Mouse (Mus musculus) erythroid progenitor cell, adult 5-6 weeks (primary cell): ENCODE data around the gene Mreg. TPM values are rescaled to one million over a fixed set of nuclear protein-coding genes. Genes with fewer than 3 reads are reported as not detected.
"Not testable (repeated sequence)": the region's sequence is repeated elsewhere in the genome, so short reads cannot be mapped to it uniquely, and the experiment has no call there.

Source experiments
- ATAC-seq: replicated peaks from 2 replicates; pipeline ENCODE4 v1.8.0; 2016; ENCODE audit warnings: moderate number of reproducible peaks, mild to moderate bottlenecking, moderate TSS enrichment, inconsistent platforms; ENCODE audit not compliant: poor library complexity, low FRiP score, severe bottlenecking
- total RNA-seq, 2 experiments: library from RNA; stranded (forward) in 1 of 2; stranded (reverse) in 1 of 2; fragments of 150-400 nt in 1 of 2; fragments of 186-747, 209-891 nt in 1 of 2; gene quantifications; 2 replicates each; pipeline versions ENCODE4 v1.2.3 to v1.2.4; 2015 to 2017; ENCODE audit warnings: low replicate concordance in 2 of 2

Gene Mreg
- total RNA-seq (2015; ENCODE audit: low replicate concordance) (1.4 TPM in 1 of 2 replicates, not detected in the other), total RNA-seq (2017; ENCODE audit: low replicate concordance) (0.39 TPM in 1 of 2 replicates, not detected in the other)

DNA sequence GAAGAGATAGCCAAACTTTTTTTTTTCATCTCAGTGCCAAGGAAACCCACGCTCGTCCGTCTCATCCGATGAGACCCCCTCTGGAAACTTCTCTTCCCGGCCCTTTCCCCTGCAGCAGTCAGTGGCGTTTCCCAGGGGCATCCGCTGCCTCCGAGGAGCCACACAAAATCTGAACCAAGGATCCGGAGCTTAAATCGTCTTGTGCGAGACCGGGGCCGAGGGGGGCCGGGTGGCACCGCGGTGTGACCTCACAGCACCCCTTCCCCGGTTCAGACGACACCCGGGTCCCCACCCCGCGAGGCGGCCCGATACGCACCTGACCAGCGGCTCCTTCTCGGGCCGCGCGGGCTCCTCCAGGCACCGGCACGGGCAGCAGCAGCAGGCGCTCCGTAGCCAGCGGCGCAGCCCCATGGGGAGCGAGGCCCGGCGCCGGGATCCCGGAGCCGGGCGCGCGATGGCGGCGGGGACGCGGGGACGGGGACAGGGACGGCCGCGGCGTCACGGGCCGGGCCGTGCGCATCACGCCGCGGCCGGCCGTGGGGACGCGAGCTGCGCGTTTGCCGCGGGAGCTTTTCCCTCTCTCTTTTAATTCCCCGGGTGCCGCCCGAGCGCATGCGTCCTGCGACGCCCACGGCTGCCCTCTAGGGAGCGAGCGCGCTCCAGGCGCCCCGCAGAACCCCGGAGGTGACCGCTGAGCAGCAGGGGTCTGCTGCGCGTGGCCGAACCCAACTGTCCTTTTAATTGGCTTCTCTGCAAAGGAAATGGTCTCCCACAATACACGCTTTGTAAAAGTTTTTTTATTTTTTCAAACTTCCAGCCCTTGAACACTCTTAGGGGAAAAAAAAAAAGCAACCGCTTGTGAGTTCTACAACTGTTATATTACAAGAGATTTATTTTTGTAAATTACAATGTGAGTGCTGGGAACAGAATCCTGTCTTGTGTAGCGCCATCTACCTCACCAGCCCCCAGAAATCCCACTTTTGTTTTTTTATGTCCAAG, at the start of gene Mreg:
Mreg (minus strand) TSS at position 607 of the 999 bp plus-strand sequence.
- ATAC-seq, result no peak

DNA sequence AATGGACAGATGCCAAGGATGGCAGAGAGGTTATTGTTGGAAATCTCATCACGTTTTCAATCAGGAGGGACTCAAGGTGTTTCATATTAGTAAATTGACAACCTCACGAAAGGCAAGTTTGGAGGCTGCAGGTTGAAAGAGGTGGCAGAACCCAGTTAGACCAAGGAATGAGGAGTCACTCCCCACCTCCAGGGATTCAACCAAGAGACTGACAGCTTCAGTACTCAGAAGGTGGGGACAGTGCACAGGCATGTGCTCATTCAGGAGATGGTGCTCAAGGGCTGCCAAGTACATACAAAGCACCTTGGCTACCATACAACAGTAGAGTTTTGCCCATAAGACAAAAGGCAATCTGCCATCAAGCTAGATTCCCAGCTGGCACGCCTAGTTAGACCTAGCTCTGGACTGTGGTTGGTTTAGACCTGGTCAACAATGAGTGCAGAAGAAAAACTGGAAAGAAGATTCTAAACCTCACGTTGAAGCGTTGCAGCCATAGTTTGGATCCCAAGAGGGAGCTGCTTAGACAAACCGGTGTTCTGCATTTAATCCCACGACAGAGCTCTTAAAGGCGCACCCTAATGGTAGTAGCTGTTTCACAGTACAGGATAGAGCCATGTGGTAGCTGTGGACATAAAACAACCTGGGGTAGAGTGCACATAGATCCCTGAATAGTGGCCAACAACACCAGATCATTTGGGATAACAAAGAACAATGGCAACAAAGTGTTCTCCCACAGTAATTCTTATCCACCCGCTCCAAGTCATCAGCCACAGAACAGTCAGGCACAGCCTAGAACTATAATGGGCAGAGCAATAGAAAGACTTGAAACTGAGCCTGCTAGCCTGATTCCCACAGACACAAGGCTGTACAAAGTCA, 44.5 kb upstream of the Mreg start:
- no peak for ATAC-seq

DNA sequence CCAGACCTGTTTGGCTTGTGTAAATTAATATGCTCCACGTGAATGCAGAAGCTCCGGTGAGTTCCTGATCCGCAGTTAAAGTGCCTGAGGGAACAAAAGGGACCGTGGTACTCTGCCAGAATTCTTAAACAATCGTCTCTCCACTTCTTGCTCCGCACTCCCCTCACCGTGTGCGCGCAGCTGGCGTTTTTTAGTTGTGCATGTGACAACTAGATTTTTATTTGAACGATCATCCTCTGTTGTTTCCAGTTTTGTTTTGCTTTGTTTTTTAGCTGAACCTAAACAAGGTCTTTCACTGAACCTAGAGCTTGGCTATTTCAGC, 43.7 kb upstream of the Mreg start:
- ATAC-seq, result no peak

DNA sequence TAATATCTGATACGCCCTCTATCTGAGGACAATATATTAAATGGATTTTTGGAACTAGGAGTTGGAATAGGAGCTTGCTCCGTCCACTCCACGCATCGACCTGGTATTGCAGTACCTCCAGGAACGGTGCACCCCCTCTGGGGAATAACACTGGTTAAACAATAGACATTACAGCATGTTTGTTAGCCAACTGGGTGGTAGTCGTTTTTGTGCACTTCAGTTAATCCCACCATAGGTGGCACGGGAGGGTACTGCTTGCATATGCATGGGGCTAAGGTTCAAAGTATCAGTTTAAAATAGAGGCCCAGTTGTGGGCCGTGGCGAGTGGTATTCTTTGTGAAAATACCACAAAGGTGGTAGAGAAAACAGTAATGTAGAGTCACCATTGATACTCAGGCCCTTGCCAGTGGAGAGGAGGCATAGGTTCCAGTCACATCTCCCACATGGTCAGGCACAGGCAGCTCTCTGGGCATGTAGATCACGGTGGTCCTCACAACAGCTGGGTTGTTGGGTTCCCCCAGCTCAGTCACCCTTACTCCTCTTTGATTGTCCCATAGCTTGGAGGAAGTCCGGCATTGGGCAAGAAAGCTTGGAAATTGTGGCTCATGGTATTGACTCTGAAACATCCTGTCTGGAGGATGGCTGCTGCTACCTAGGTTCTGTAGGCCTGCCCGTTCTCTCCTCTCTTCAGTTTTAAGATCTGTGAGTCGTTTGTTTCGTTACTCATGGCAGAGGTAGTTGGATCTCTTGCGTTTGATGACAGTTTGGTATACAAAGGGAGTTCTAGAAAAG, 43.2 kb upstream of the Mreg start:
- ATAC-seq, result peak; percentile 62

DNA sequence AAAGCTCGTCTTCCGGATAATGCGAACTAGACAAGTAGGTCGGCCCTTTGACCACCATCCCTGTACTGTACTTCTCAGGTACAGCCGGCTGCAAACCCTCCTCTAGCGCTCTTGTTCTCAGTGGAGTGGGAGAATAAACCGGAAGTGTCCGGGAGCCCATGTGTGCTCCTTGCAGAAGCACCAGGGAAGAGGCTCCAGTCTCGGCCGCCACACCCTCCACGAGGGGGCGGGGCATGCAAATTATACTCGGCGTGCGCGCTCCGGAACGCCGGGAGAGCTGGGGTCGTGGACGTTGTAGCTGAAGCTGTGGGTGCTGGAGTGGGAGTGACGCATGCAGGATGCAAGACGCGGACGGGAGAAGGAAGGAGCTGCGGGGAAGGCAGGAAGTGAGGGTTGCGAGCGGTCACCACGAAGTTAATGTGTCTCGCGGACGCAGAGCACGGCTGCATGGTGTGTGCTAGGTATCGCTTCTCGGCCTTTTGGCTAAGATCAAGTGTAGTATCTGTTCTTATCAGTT, 42.5 kb upstream of the Mreg start:
- peak; percentile 93 for ATAC-seq

DNA sequence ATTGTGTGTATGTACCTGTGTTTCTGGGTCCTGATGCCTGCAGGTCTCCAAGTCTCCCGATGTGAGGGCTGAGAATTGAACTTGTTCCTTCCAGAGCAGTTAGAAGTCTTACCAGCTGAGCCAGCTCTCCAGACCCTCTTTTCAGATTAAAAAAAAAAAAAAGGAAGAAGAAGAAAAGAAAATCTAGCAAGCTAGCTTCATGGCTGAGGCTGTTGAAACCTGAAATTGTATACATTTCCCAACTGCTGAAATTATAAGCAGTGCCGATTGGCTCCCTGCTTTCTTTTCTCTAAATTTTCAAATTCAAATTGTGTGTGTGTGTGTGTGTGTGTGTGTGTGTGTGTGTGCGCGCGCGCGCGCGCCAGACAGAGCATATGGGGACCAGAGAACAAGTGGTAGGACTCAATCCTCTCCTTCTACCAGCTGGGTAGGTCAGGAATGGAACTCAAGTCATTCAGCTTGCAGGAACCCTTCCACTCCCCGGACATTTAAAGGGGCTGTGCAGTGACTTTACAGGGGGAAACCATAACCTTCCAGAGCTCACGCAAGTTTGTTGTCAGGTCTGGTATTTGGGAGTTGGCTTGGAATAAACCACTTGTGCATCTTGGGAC, 41.9 kb upstream of the Mreg start:
- ATAC-seq, result no peak

DNA sequence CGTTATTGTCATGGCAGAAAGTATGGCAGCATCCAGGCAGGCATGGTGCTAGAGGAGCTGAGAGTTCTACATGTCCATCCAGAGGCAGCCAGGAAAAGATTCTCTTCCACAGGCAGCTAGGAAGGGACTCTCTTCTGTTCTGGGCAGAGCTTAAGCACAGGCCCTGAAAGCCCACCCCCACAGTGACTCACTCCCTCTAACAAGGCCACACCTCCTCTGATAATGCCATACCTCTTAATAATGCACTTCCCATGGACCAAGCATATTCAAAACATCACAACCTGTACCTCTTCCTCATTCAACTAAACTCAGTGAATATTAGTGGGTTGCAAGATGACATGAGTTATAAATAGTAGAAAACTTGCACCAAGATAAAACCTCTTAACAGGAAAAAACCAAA, 39.7 kb upstream of the Mreg start:
- no peak for ATAC-seq

DNA sequence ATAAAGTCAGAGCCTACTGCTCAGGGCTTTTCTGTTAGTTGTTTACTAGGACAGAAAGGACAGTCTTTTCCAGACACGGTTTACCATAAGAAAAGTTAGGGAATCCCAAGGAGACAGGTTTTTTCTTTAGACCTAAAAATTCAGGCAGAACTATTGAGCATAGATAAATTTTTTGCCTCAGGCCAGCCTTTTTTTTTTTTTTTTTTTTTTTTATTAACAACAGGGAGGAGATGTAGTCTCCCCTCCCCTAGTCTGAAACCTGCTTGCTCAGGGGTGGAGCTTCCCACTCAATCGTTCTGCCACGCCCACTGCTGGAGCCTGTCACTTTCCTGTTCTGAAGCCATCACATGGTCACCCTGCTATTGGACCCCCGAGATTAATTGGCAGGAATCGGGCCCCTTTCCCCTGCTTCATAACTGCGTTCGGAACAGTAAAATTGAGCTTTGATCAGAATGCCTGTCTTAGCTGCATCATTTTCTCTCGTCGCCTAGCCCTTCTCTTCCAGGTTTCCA, 36.2 kb upstream of the Mreg start:
- ATAC-seq, result not testable (repeated sequence)

DNA sequence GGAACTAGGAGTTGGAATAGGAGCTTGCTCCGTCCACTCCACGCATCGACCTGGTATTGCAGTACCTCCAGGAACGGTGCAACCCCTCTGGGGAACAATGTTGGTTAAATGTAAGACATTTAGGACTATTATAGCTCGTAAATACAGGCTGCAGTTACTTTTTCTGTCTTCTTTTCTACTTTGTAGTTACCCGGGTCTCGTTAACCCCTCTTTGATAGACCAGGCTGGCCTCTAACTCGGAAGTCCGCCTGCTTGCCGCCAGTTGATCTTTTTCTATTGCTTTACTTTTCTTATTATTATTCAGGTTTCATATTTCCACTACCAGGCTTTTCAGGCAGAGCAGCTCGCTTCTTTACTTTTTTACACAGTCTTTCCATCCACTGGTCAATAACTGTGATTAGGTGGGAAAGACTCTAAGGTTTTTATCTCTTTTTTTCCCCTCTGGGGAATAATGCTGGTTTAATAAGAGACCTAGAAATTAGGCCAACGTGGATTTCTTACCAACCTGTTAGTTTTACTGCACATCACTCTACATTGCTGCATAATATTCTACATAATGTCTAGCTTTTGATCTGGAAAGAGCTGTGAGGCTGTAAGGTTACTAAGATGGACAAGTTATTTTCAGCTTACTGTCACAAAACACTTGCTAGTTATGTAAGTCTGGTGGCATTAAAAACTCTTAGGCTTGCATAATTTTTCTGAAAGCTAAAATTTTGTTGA, 32.4 kb upstream of the Mreg start:
- peak; percentile 22; the same call in 1 of the 2 replicates for ATAC-seq

DNA sequence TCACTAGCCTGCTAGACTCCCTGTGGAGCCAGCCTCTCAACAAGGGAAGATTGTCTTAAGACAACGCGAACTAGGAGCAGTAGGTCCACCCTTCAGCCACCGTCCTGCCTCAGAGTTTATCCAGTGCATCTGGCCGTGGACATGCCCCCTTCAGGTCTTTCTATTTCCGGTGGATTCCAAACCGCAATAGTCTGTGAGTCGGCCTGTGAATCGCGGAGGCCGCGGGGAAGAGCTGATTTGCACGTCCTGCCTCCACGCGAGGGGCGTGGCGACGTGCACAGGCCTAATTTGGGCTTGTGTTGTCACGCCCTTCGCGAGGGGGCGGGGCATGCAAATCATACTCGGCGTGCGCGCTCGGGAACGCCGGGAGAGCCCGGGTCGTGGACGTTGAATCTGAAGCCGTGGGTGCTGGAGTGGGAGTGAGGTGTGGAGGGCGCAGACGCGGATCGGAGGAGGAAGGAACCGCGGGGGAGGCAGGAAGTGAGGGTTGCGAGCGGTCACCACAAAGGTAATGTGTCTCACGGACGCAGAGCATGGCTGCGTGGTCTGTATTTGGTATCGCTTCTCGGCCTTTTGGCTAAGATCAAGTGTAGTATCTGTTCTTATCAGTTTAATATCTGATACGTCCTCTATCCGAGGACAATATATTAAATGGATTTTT, 31.7 kb upstream of the Mreg start:
- ATAC-seq, result peak; percentile 100

DNA sequence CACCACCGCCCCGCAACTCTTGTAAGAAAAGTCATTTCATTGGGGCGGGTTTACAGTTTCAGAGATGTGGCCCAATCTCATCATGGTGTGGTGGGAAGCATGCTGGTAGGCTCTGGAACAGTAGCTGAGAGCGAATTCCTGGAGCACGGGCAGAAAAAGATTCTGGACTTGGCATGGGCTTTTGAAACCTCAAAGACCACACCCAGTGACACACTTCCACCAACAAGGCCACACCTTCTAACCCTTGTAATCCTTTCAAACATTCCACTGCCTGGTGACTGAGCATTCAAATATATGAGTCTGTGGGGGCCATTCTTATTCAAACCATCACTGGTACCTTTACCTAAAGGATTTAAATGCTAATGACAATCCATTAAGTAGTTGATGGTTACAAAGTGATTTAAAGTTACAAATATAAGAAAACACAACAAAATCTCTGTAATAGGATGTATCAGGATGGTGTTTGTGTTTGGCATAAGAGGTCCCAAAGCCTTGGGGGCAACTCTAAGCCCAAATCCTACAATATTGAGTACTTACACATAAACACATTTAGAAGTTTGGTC, 30.6 kb upstream of the Mreg start:
- ATAC-seq, result no peak

DNA sequence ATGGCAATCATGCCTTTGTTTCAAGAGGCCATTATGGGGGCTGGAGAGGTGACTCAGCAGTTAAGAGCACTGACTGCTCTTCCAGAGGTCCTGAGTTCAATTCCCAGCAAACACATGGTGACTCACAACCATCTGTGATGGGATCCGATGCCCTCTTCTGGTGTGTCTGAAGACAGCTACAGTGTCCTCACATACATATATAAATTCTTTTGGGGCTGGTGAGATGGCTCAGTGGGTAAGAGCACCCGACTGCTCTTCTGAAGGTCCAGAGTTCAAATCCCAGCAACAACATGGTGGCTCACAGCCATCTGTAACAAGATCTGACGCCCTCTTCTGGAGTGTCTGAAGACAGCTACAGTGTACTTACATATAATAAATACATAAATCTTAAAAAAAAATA, 27.0 kb upstream of the Mreg start:
- ATAC-seq, result not testable (repeated sequence)

DNA sequence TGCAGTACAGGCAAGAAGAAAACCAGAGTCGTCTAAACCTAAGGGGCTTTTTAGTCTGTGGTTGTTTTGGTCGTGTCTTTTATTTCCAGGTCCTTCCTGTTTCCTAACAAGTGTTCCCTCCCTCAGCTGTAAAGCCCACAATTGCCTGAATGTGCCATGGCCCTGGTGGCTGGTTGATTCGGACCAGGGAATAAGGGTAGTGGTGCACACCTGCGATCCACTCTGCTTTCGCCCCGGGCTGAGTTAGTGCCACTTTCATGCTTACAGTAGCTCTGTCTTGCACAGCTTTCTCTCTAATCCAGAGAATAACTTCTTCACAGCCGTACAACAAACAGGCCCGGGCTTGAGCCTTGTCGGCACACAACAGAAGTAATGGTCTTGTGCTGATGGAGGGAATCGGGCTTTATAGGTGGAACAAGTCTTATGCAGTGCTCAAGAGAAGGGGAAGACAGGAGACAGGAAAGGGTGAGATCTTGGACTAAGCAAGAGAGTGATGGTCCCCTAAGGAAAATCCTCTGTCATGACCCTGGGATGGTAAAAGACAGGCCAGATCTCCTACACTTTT, 26.0 kb upstream of the Mreg start:
- ATAC-seq, result no peak

DNA sequence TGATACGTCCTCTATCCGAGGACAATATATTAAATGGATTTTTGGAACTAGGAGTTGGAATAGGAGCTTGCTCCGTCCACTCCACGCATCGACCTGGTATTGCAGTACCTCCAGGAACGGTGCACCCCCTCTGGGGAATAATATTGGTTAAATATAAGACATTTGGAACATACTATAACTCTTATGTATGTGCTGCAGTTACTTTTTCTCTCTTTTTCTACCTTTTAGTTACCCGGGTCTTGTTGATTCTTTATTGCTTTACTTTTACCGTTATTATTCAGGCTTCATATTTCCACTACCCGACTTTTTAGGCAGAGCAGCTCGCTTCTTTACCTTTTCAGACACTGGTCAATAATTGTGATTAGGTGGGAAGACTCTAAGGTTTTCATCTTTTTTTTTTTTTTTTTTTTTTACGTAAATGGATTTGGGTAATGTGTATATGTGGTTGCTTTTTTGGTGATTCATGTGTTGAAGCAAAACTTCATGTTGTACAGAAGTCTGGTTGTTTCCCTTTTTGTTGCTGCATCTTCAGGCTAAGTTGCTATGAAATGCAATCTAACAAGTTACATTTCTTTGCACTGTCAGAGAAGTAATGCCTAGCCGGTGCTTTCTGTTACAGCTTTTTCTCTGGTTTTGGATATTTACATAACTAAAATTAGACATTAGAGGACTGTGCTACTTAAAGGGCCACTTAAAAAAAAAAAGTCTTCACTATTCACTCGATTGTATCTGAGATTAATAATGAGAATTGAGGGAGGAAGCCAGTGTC, 25.1 kb upstream of the Mreg start:
- no peak for ATAC-seq

DNA sequence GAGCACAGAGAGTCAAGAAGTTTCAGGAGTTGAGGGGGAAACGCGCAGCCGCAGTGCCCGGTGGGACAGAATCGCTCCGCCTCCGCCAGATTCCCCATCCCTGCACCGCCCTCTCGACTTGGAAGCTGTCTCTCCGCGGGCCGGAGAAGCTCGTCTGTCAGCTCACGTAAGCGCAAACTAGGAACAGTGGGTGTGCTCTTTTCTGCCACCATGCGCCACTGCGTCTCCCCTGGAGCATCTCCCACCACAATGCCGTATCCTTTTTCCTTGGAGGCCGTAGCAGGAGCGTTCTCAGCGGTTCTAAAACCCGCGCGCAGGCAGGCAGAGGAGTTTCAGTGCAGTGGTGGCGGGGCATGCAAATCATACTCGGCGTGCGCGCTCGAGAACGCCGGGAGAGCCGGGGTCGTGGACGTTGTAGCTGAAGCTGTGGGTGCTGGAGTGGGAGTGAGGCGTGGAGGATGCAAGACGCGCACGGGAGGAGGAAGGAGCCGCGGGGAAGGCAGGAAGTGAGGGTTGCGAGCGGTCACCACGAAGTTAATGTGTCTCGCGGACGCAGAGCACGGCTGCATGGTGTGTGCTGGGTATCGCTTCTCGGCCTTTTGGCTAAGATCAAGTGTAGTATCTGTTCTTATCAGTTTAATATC, 24.4 kb upstream of the Mreg start:
- peak; percentile 54 for ATAC-seq

DNA sequence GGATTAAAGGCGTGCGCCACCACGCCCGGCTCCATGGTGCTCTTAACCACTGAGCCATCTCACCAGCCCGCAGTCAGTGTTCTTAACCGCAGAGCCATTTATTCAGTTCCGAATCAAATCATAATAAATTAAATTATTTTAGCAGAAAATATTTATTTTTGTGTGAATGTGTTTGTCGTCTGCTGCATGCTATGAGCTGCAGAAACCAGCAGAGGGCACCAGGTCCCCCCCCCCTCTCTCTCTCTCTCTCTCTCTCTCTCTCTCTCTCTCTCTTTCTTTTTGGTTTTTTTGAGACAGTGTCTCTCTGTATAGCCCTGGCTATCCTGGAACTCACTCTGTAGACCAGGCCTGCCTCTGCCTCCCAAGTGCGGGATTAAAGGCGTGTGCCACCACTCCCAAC, 20.5 kb upstream of the Mreg start:
- not testable (repeated sequence) for ATAC-seq
